Mouse (Mus musculus) pancreas, adult 10 weeks (tissue): ENCODE data around the gene 1600015I10Rik. TPM values are rescaled to one million over a fixed set of nuclear protein-coding genes. Genes with fewer than 3 reads are reported as not detected.

Experiments used
- polyA plus RNA-seq: library from polyadenylated mRNA; stranded (reverse); fragments of 350-450 nt; fragmentation: Illumina TruSeq; extraction: RNeasy Lipid Tissue Mini Kit (QIAGEN cat#74804); gene quantifications from one replicate; pipeline ENCODE4 v1.2.3, GENCODE M21; 2015; ENCODE audit warnings: low read depth, low replicate concordance; ENCODE audit not compliant: insufficient read depth

The 1600015I10Rik gene
- polyA plus RNA-seq, result not detected

DNA sequence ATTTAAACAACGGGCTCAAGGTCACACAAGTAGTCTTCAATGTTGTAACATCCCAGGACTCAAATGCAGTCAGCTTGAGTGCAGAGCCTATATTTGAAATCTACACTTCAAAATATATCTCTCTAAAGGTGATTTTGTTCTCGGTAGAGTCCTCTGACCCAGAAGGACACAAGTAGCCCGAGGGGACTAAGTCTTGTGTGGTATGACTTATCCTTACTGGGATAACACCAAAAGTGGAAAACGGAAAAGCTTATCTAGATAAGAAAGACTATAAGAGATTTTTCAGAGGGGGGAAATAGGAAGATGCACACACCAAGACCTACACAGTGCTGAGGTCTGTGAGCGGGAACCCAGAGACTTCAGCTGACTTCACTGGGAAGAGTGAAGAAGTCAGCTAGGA is at the start of gene 1600015I10Rik:
TSS of gene 1600015I10Rik (plus strand) at position 301 of the 400 bp plus-strand sequence.

DNA sequence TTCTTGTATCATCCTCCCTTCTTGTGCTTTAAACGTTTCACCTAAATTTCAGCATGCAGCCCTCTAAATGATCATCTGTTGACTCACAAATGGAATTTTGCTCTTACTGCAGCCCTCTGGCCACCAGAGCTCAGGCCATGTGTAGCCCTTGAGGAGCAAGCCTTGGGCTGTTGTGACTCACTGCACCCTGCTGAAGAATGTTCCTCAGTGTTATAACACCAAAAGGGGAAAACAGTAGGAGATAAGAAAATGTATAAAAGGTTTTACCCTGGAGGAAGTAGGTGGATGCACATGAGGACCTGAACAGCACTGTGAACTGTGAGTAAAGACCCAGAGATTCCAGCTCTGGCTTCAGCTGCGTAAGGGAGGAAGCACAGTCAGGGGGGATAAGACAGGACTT is 45.0 kb downstream of the 1600015I10Rik start, which contains the start of gene Doxl2:
TSS of gene Doxl2 (plus strand) at position 301 of the 400 bp plus-strand sequence.

Other genes starting within 250 kb of the 1600015I10Rik start
- 21.8 TPM for gene Gimap4, start 245.3 kb upstream of the 1600015I10Rik start, polyA plus RNA-seq
- gene Gimap6, start 221.7 kb upstream of the 1600015I10Rik start, polyA plus RNA-seq, result 20.6 TPM
- gene Gm28053, start 211.3 kb upstream of the 1600015I10Rik start, polyA plus RNA-seq, result not detected
- gene Gimap7, start 211.3 kb upstream of the 1600015I10Rik start, polyA plus RNA-seq, result not detected
- 4.0 TPM for gene Gimap1, start 190.8 kb upstream of the 1600015I10Rik start, polyA plus RNA-seq
- gene Gimap5, start 183.7 kb upstream of the 1600015I10Rik start, polyA plus RNA-seq, result 4.9 TPM
- 2.9 TPM for gene Gimap3, start 159.0 kb upstream of the 1600015I10Rik start, polyA plus RNA-seq
- gene Tmem176a, start 89.0 kb upstream of the 1600015I10Rik start, polyA plus RNA-seq, result 37.5 TPM
- 73.9 TPM for gene Tmem176b, start 88.4 kb upstream of the 1600015I10Rik start, polyA plus RNA-seq
- not detected for gene Aoc1, start 57.0 kb upstream of the 1600015I10Rik start, polyA plus RNA-seq
- gene Doxl2, start 45.1 kb downstream of the 1600015I10Rik start, polyA plus RNA-seq, result not detected
- gene Svs1, start 57.0 kb downstream of the 1600015I10Rik start, polyA plus RNA-seq, result not detected
- 1.5 TPM for gene Gpnmb, start 106.7 kb downstream of the 1600015I10Rik start, polyA plus RNA-seq
- 8.7 TPM for gene Malsu1, start 143.9 kb downstream of the 1600015I10Rik start, polyA plus RNA-seq